Mouse (Mus musculus) embryonic facial prominence, embryonic 11.5 days (tissue): Measurements from ENCODE around the gene Zzz3. TPM values are rescaled to one million over a fixed set of nuclear protein-coding genes. Genes with fewer than 3 reads are reported as not detected.
A peak's percentile ranks its signal among the peaks of the same experiment; 100 is the strongest.
"Not testable (repeated sequence)": the region's sequence is repeated elsewhere in the genome, so short reads cannot be mapped to it uniquely, and the experiment has no call there.

Source experiments
- ATAC-seq: fragments of 200-750 bp; cut with Nextera tagmentation; replicated peaks from 2 replicates; pipeline ENCODE4 v1.8.0; 2017; ENCODE audit warnings: low read depth; ENCODE audit not compliant: insufficient number of reproducible peaks, low FRiP score, low TSS enrichment
- DNase-seq: peaks from one replicate; pipeline ENCODE4 v3.0.0-alpha.2; 2015; ENCODE audit warnings: low spot score
- H3K27ac ChIP-seq: fragments of 300-500 bp; sonication (generic); replicated peaks from 2 replicates; pipeline ENCODE4 v1.5.1; 2014; ENCODE audit warnings: mild to moderate bottlenecking, low read depth, low read length, control low read depth
- H3K27me3 ChIP-seq: fragments of 300-500 bp; sonication (generic); 2 replicates; pipeline ENCODE4 v1.6.1; 2014; ENCODE audit warnings: mild to moderate bottlenecking, low read length, moderate library complexity, mixed read lengths; ENCODE audit not compliant: control insufficient read depth, insufficient read depth
- H3K36me3 ChIP-seq: fragments of 300-500 bp; sonication (generic); replicated peaks from 2 replicates; pipeline ENCODE4 v1.6.1; 2014; ENCODE audit warnings: low read depth, mild to moderate bottlenecking, low read length, moderate library complexity, mixed read lengths; ENCODE audit not compliant: control insufficient read depth, insufficient read depth
- H3K4me1 ChIP-seq: fragments of 300-500 bp; sonication (generic); 2 replicates; pipeline ENCODE4 v1.6.1; 2014; ENCODE audit warnings: low read length, mixed read lengths; ENCODE audit not compliant: control insufficient read depth, insufficient read depth
- H3K4me2 ChIP-seq: fragments of 300-500 bp; sonication (generic); 2 replicates; pipeline ENCODE4 v1.6.1; 2014; ENCODE audit warnings: low read depth, mild to moderate bottlenecking, control low read depth, low read length, moderate library complexity
- H3K4me3 ChIP-seq: fragments of 300-500 bp; sonication (generic); 2 replicates; pipeline ENCODE4 v1.5.1; 2014; ENCODE audit warnings: low read depth, low read length, control low read depth
- H3K9ac ChIP-seq: fragments of 300-500 bp; sonication (generic); replicated peaks from 2 replicates; pipeline ENCODE4 v1.6.1; 2014; ENCODE audit warnings: mild to moderate bottlenecking, control low read depth, low read length
- H3K9me3 ChIP-seq: fragments of 300-500 bp; sonication (generic); replicated peaks from 2 replicates; pipeline ENCODE4 v1.6.1; 2016; ENCODE audit warnings: mild to moderate bottlenecking, low read length, inconsistent platforms, mixed read lengths; ENCODE audit not compliant: control insufficient read depth
- WGBS: fragments of 180-500 bp; shearing (Covaris S2); extraction: QIAGEN DNeasy Blood & Tissue Kit; methylation state at CpG from one replicate; pipeline ENCODE4 v1.1.7; 2014; 5-methylcytosine and 5-hydroxymethylcytosine counted together
- polyA plus RNA-seq: library from polyadenylated mRNA; unstranded; fragments of >200 nt; fragmentation: Nextera tagmentation; extraction: Ambion mirVana; gene quantifications from 2 replicates; pipeline ENCODE4 v1.2.1, GENCODE M21; 2014

The Zzz3 gene
- polyA plus RNA-seq, 1 experiment from 2014 or later, result 70.9 TPM

DNA sequence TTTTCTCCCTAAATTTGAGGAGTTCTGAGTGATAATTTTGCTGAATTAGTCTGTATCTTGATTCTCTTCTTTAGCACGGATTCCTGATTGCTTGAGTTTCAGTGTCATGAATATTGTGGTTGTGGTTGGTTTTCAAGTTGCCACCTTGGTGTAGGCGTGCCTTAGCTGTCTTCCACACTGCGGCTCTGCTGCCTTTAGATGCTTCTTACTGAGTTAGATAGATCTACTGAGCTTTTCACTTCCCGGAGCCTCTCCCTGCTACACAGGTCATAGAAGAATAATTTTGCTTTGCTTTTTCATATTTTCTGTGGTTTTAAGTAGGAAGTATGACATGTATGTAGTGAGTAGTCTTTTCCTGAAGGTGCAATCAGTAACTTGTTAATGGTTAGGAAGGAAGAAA is 47.5 kb downstream of the Zzz3 start:
- no peak overlapping the region for H3K9ac ChIP-seq
- no peak overlapping the region for H3K4me2 ChIP-seq
- H3K27me3 ChIP-seq, result no peaks in the 10 kb centered on the region
- no peak for DNase-seq
- 91% methylated on average over 4 of the region's 4 CpGs for WGBS
- no peak for ATAC-seq
- no peak overlapping the region for H3K27ac ChIP-seq
- no peaks in the 10 kb centered on the region for H3K36me3 ChIP-seq
- no peaks in the 10 kb centered on the region for H3K4me1 ChIP-seq
- H3K4me3 ChIP-seq, result no peak overlapping the region
- no peaks in the 10 kb centered on the region for H3K9me3 ChIP-seq

DNA sequence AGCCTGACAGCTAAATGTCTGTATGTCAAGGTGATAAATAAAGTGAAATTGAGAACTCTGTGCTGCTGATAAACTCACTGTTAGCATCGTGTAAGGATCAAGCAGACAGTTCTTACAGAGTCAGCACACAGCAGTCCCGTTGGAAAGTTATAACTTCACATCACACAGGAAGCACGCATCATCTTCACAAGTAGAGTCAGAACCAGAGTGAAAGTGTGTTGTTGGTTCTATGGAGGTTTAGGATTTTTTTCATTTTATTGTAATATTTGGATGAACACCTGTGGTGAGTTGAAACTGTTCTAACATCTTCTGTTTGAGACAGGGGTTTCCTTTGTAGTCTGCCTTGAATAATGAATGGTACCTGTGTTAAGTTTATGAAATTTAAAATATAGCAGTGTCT is 48.8 kb downstream of the Zzz3 start:
- ATAC-seq (no peak), DNase-seq (no peak)
- H3K27ac ChIP-seq, result no peak overlapping the region
- no peak overlapping the region for H3K4me2 ChIP-seq
- WGBS, result 90% methylated on average over 3 of the region's 3 CpGs
- H3K9ac ChIP-seq, result no peak overlapping the region
- no peaks in the 10 kb centered on the region for H3K4me1 ChIP-seq
- H3K27me3 ChIP-seq, result no peaks in the 10 kb centered on the region
- no peaks in the 10 kb centered on the region for H3K36me3 ChIP-seq
- no peak overlapping the region for H3K4me3 ChIP-seq
- H3K9me3 ChIP-seq, result no peaks in the 10 kb centered on the region

DNA sequence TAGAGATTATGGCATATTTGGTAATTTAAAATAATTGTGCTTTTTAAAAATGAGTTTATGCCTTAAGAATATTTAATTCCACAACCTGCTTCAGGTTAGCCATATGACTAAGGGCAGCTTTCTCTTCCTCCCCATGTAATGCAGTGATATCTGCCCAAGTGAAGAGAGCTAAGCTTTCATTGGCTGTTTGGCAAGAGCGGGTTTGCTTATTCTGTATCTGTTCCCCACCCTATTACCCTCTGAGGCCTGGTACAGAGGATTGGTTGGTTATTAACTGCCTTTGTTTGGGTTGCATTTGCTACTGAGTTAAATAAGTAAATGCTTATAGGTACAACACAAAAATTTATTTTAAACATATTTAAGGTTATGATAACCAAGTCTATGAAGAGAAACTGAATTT is 51.7 kb downstream of the Zzz3 start:
- no peak for ATAC-seq
- H3K4me3 ChIP-seq, result no peak overlapping the region
- no peaks in the 10 kb centered on the region for H3K9me3 ChIP-seq
- no peak for DNase-seq
- no peaks in the 10 kb centered on the region for H3K4me1 ChIP-seq
- no peak overlapping the region for H3K4me2 ChIP-seq
- no peaks in the 10 kb centered on the region for H3K27me3 ChIP-seq
- H3K36me3 ChIP-seq, result no peaks in the 10 kb centered on the region
- H3K9ac ChIP-seq, result no peak overlapping the region
- no peak overlapping the region for H3K27ac ChIP-seq
- WGBS, result 89% methylated on average over 1 of the region's 1 CpGs

- Histone ChIP-seq H3K9me3 (no peaks in the 10 kb centered on the region), H3K4me2 (no peak overlapping the region), H3K9ac (no peak overlapping the region), H3K4me1 (no peaks in the 10 kb centered on the region), H3K27ac (no peak overlapping the region), H3K4me3 (no peak overlapping the region), H3K36me3 (peaks cover 9% of the 10 kb centered on the region), H3K27me3 (no peaks in the 10 kb centered on the region)
- ATAC-seq (no peak), DNase-seq (no peak)
- WGBS, result 95% methylated on average over 3 of the region's 4 CpGs
These were observed 57.9 kb downstream of the Zzz3 start for GRCm38 (mm10) chr3:152453163-152453562.

DNA sequence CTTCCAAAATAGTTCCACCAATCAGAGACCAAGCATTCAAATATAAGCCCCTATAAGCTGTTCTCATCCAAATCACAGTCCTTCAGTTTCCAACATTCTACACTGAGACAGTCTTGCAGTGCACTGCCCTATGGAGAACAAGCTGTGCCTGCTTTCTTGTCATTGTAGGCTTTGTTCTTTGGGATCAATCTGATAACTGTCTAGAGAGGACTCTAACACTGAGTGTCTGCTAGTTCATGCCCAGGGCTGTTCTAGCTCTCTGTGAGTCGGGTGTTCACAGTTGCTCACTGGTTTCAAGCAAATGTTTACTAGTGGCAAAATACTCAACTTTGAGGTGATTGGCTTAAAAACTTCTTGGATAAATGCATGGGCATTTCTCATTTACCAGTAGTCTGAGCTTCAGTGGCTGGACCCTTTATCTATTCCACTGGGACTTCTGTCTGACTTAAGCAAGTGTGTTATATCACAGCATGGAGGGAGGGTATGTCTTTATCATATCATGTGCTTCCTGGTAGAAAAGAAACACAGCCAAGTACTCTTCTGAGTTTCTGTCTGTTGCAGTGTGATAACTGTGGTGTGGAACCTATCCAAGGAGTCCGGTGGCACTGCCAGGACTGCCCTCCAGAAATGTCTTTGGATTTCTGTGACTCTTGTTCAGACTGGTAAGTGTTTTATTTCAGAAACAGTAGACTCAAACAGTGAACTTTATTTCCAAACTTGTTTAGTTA is 62.2 kb downstream of the Zzz3 start:
- no peaks in the 10 kb centered on the region for H3K27me3 ChIP-seq
- DNase-seq (no peak), ATAC-seq (no peak)
- H3K36me3 ChIP-seq, result peaks cover 5% of the 10 kb centered on the region
- WGBS, result 95% methylated on average over 2 of the region's 2 CpGs
- no peak overlapping the region for H3K9ac ChIP-seq
- H3K27ac ChIP-seq, result no peak overlapping the region
- H3K9me3 ChIP-seq, result no peaks in the 10 kb centered on the region
- no peak overlapping the region for H3K4me2 ChIP-seq
- H3K4me3 ChIP-seq, result no peak overlapping the region
- H3K4me1 ChIP-seq, result no peaks in the 10 kb centered on the region

DNA sequence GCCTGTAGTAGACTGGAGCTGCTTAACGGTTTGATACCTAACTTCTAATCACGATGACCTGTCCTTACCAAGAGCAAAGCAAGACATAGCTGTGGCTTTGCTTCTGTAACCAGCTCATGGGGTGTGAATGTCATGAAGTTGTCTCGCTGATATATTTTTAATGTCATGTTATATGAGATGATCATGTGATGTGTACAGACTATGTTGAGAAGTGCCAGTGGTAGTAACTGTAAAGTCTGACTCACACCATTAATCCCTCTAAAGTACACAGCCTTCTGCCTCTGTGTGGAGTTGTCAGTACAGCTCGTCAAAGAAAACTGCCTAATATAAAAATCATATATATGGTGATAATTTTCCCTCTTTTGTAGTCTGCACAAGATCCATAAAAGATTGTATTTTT is 63.6 kb downstream of the Zzz3 start:
- H3K4me2 ChIP-seq, H3K27ac ChIP-seq, H3K9ac ChIP-seq, H3K4me3 ChIP-seq, ATAC-seq, H3K27me3 ChIP-seq, H3K9me3 ChIP-seq, H3K36me3 ChIP-seq, H3K4me1 ChIP-seq, DNase-seq: not testable (repeated sequence)
- 91% methylated on average over 4 of the region's 4 CpGs for WGBS

- H3K9me3 ChIP-seq, result no peaks in the 10 kb centered on the region
- ATAC-seq, result no peak
- no peak overlapping the region for H3K27ac ChIP-seq
- peaks cover 5% of the 10 kb centered on the region for H3K36me3 ChIP-seq
- no peak overlapping the region for H3K4me2 ChIP-seq
- H3K4me3 ChIP-seq, result no peak overlapping the region
- WGBS, result 35% methylated on average over 4 of the region's 4 CpGs
- peak; percentile 21 for DNase-seq
- no peaks in the 10 kb centered on the region for H3K4me1 ChIP-seq
- no peak overlapping the region for H3K9ac ChIP-seq
- H3K27me3 ChIP-seq, result no peaks in the 10 kb centered on the region
These were observed 65.5 kb downstream of the Zzz3 start for GRCm38 (mm10) chr3:152460802-152461201.

DNA sequence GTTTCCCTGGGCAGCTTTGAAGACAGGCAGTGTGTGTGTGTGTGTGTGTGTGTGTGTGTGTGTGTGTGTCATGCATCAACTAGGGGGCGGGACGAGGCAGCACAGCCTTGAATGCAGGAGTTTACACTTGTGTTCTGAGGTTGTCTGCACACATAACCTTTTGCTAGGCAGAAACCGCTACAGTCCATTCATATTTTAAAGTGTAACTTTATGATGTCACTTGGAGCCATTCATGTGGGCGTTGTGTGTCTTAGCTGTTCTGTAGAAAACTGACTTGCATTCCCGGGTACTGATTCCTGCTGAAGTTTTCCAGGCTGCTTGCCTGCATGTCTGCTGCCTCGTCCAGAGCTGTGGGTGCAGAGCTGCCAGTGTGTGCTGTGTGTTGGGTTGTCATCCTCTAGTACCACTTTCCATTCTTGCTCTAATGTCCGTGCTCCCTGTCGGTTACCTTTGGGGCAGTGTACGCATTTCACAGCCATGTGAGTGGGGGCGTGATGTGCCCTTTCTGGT is 66.8 kb downstream of the Zzz3 start:
- no peak overlapping the region for H3K27ac ChIP-seq
- H3K4me3 ChIP-seq, result no peak overlapping the region
- no peaks in the 10 kb centered on the region for H3K9me3 ChIP-seq
- DNase-seq (no peak), ATAC-seq (no peak)
- 90% methylated on average over 10 of the region's 10 CpGs for WGBS
- H3K4me2 ChIP-seq, result no peak overlapping the region
- no peaks in the 10 kb centered on the region for H3K4me1 ChIP-seq
- H3K9ac ChIP-seq, result no peak overlapping the region
- no peaks in the 10 kb centered on the region for H3K27me3 ChIP-seq
- H3K36me3 ChIP-seq, result peaks cover 2% of the 10 kb centered on the region
